Mouse (Mus musculus): ENCODE data around the gene Trak2.
"Not testable (repeated sequence)": the region's sequence is repeated elsewhere in the genome, so short reads cannot be mapped to it uniquely, and the experiment has no call there.

Gene Trak2

DNA sequence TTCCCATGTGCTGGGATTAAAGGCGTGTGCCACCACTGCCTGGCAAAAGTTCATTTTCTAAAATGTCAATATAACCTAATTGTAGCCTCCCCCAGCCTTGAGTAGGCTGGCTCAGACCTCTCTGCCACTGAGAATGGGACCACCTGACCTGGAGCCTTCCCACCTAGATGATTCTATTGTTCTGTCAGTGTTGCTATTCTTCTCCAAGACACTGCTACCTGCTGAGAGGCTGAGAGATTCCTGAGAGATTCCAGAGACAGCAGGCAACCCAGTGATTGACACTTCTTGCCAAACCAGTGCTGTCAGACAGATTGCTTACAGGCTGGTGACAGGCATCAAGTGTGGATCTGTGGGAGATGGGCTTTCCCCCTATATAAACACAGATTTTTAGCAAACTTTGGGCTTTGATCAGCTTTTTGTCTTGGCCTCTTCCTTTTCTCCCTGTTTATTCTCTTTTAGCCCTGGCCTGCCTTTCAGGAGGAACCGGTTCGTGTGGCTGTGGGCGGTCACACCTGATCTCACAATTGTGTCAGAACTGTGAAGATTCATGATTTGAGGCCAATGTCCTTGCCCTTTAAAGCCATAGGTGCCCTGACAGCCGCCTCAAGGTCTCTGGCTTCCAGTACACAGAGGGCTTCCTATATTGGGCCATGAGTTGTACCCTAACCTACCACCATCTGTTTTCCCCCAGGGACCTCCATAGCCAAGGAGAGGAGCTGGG, 83.2 kb downstream of the Trak2 start:
- DNase-seq (ENCODE audit: low read depth, low spot score): no peak

DNA sequence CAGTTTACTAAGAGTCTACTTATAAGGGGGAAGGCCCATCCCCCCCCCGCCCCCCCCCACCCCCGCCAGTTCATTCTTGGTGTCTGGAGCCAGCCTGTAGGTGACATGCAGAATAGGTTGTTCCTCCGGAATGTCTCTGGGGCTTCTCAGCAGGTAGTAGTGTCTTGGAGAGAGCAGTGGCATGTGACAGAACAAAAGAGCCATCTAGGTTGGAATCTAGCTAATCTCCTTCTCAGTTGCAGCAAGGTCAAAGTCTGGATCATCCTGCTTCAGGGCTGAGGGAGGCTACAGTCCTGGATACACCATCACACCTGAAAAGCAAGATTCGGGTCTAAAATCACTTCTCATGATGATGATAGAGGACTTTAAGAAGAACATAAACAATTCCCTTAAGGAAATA, 87.6 kb downstream of the Trak2 start:
- DNase-seq (ENCODE audit: low read depth, low spot score): no peak

DNA sequence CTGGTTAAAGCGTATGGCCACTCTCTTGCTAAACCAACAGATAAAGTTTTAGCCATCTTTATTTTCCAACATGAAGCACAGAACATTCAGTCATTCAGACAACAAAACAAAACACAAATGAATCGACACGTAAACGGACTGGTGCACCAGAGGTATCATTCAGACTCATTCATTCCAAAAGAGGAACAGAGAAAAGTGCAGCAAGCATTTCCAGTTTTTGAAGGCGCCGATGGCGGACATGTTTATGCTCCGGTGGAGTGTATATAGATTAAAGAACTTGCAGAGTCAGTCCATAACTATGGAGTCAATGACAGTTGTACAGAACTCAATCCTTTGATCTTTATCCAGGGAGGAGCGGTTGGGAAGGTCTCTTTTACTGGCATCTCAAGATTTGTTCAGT, 90.0 kb downstream of the Trak2 start:
- DNase-seq (ENCODE audit: low read depth, low spot score): not testable (repeated sequence)

DNA sequence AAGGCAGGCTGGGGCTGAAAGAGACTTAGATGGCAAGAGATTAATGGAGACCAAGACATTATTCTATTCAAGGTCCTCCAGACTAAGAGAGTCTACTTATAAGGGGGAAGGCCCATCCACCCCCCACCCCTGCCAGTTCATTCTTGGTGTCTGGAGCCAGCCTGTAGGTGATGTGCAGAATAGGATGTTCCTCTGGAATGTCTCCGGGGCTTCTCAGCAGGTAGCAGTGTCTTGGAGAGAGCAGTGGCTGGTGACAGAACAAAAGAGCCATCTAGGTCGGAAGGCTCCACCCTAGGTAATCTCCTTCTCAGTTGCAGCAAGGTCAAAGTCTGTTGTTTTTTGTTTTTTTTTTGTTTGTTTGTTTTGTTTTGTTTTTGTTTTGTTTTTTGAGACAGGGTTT, 93.9 kb downstream of the Trak2 start:
- not testable (repeated sequence) for DNase-seq (ENCODE audit: low read depth, low spot score)

DNA sequence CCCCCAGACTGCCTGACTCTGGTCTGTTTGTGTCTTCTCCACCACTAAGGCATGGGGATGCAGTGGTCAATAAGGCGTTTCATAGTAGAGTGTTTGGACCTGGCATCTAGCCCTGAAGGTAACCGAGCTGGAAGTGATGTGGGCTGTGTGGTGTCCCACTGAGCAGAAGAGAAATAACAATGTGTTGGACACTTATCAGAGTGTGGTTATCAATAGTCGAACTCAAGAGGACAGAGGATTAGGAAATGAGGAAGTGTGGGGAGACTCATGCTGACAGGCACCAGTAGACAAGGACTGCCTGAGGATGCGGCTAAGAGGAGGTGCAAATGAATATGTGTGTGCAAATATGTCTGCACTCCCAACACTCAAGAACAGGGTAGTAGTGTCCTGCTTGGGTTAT, 96.7 kb downstream of the Trak2 start:
- not testable (repeated sequence) for DNase-seq (ENCODE audit: low read depth, low spot score)

GRCm38 (mm10) chr1:58860586-58860985, 112.6 kb downstream of the Trak2 start:
- DNase-seq (ENCODE audit: low read depth, low spot score): not testable (repeated sequence)

- DNase-seq (ENCODE audit: low read depth, low spot score): not testable (repeated sequence)
Observed at GRCm38 (mm10) chr1:58859738-58860365, 113.4 kb downstream of the Trak2 start.

DNA sequence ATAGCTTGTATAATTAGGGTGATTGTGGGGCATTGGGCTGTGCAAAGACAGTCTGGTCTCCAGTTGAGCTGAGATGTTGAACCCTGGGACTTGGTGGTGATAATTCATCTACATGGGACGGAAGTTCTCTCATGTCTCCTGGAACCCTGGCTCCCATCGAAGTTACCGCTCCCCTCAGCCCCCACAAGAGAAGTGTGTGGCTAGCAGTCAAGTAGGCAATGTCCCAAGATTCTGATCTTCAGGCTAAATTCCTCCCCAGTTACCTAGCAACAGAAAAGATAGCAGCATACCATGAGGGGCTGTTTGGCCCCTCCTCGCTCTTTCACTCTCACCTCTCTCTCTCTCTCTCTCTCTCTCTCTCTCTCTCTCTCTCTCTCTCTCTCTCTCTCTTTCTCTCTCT, 114.1 kb downstream of the Trak2 start:
- not testable (repeated sequence) for DNase-seq (ENCODE audit: low read depth, low spot score)

DNA sequence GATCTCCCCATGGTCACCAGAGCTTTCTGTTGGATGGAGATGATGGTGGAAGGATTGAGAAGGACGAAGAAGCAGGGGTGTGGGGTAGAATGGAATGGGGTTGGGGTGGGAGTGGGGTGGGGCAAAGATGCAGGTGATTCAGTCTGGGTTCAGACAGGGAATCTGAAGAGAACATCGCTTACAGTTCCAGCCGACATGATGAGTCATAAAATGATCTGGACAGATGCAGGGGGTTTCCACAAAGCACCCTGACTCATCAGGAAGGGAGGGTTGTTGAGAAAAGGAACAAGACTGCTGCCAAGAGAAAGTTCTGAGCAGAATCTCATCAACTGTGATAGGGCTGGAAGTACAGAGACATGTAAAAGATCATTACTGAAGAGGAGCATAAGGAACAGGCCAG, 116.4 kb downstream of the Trak2 start:
- not testable (repeated sequence) for DNase-seq (ENCODE audit: low read depth, low spot score)

All from c-Kit-negative CD71-positive TER-119-positive erythroid progenitor cells, embryonic 14.5 days (primary cell).